Mouse (Mus musculus) leukemia stem cell, adult 10-12 weeks (primary cell): ENCODE measurements around the gene E330009J07Rik. TPM values are rescaled to one million over a fixed set of nuclear protein-coding genes. Genes with fewer than 3 reads are reported as not detected.

Experiments
- polyA plus RNA-seq: library from polyadenylated mRNA; stranded (reverse); fragments of >175 nt; gene quantifications from 2 replicates; pipeline ENCODE4 v1.2.3, GENCODE M21; 2012; ENCODE audit warnings: low replicate concordance

The E330009J07Rik gene
- 1.2 and 3.5 TPM in 2 replicates for polyA plus RNA-seq

GRCm38 (mm10) chr6:40436047-40436483, at the start of gene E330009J07Rik:
E330009J07Rik (minus strand) TSS chr6:40436135.

GRCm38 (mm10) chr6:40470916-40471719, 35.2 kb upstream of the E330009J07Rik start, which contains the start of gene Ssbp1:
Ssbp1 (plus strand) TSS chr6:40471352.

GRCm38 (mm10) chr6:40438936-40439335, 3.0 kb upstream of the E330009J07Rik start, which contains the start of gene Wee2:
Wee2 (plus strand) TSS chr6:40439088.

Other genes with a start within 250 kb of the E330009J07Rik start
- 2.9 and 3.9 TPM in 2 replicates for gene Agk, start 111.0 kb downstream of the E330009J07Rik start, polyA plus RNA-seq
- not detected in 2 replicates for gene Wee2, start 3.0 kb upstream of the E330009J07Rik start, polyA plus RNA-seq
- gene Ssbp1, start 35.2 kb upstream of the E330009J07Rik start, polyA plus RNA-seq = 16.6 and 17.0 TPM in 2 replicates
- not detected in 2 replicates for gene Tas2r137, start 55.1 kb upstream of the E330009J07Rik start, polyA plus RNA-seq
- gene Tas2r108, start 57.4 kb upstream of the E330009J07Rik start, polyA plus RNA-seq = not detected in 2 replicates
- gene Prss37, start 83.4 kb upstream of the E330009J07Rik start, polyA plus RNA-seq = not detected in 2 replicates
- not detected in 2 replicates for gene Olfr461, start 118.9 kb upstream of the E330009J07Rik start, polyA plus RNA-seq
- gene Olfr460, start 133.4 kb upstream of the E330009J07Rik start, polyA plus RNA-seq = not detected in 2 replicates
- gene Clec5a, start 149.7 kb upstream of the E330009J07Rik start, polyA plus RNA-seq = not detected in 2 replicates
- gene Tas2r138, start 177.2 kb upstream of the E330009J07Rik start, polyA plus RNA-seq = not detected in 2 replicates
- gene Mgam, start 192.7 kb upstream of the E330009J07Rik start, polyA plus RNA-seq = not detected in 2 replicates